Mouse (Mus musculus) left cerebral cortex, adult 2 months (tissue): ENCODE measurements at regions not wholly inside any gene's neighbourhood (a gene's known extent, or its start where the extent isn't known, plus 50 kb on each side); places are given as distances from the start of the nearest gene placed in this dataset.

Experiments
- DNase-seq, 2 experiments: peaks; one replicate each; pipeline ENCODE4 v3.0.0; 2021 to 2022; ENCODE audit warnings: low spot score in 2 of 2, mixed read lengths in 1 of 2; ENCODE audit errors: extremely low spot score in 1 of 2
- H3K27ac ChIP-seq: fragments of 200-600 bp; 2 replicates; pipeline ENCODE4 v1.8.1; 2022
- H3K4me3 ChIP-seq: fragments of 200-600 bp; 2 replicates; pipeline ENCODE4 v1.8.1; 2022
- CTCF ChIP-seq: fragments of 200-600 bp; IDR thresholded peaks from 2 replicates; pipeline ENCODE4 v1.8.1; 2022; ENCODE audit warnings: antibody characterized with exemption, mild to moderate bottlenecking, moderate library complexity
- intact Hi-C: fragments of 180-260 bp; cut with DNase I; formaldehyde crosslinking; loops from one replicate; pipeline ENCODE4 v1.15.1; 2025

DNA sequence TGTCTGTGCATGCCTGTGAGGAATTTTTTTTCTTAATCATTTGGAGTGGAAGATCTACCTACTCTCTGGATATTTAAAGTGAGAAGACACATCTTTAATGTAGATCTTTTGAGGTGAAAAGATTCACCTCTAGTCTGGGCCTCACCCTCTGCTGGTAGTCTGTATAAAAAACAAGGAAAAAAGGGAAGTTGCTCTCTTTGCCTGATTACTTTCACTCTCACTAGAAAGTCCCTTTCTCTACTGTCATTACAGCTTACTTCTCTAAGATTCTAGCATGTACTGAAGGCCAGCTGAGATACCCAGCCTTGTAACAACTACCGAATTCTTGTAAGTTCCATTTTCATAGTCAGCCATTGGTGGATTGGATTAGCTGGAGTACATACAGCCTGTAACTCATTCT lies 3791.9 kb downstream of the 9330182O14Rik start:
- no peak for DNase-seq
- no peak for TF ChIP-seq CTCF
- Histone ChIP-seq H3K27ac (no peak overlapping the region), H3K4me3 (no peak overlapping the region)
- intact Hi-C loops: no loop called here

DNA sequence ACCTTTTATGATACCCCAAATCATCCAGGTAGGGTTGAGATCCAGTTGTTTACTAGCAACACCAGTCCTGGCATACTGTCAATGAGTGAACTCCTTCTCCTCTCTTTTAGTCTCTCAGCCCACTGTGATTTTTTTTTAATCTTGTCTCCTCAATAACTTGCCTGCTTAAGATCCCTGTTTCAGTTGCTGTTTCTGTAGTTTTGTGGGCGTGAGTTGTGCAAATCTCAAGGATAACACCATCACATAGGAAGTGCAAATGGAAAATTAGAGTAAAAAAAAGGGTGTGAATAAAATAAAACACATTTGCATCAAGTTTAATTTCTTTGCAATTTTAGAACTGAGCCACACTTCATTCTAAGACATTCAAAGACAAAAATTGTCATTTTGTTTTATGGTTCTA lies 3799.4 kb downstream of the 9330182O14Rik start:
- intact Hi-C loops: no loop called here

DNA sequence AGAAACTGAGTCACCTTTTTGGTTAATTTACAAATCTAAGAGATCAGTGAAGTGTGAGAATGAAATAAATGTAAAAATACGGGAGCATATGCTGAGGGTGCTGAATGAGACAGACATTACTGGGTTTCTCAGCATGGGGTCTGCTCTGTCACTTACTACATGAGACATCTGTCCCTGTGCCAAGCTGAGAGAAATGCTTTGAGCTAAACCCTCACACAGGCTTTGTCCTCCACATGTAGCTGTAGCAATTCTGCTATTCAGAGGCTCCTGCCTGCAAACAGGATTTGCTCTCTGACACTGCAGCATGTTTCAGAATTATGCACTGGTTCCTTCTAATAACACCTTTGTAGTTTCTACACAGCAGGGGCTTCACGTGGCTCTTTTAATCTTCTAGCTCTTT lies 3806.3 kb downstream of the 9330182O14Rik start:
- DNase-seq: no peak
- Histone ChIP-seq H3K4me3 (no peak overlapping the region), H3K27ac (no peak overlapping the region)
- intact Hi-C loops: no loop called here
- TF ChIP-seq CTCF: no peak

More for the DNA sequence above, 3799.4 kb downstream of the 9330182O14Rik start:
- no peak for DNase-seq
- Histone ChIP-seq H3K27ac (no peak overlapping the region), H3K4me3 (no peak overlapping the region)
- TF ChIP-seq CTCF: no peak

DNA sequence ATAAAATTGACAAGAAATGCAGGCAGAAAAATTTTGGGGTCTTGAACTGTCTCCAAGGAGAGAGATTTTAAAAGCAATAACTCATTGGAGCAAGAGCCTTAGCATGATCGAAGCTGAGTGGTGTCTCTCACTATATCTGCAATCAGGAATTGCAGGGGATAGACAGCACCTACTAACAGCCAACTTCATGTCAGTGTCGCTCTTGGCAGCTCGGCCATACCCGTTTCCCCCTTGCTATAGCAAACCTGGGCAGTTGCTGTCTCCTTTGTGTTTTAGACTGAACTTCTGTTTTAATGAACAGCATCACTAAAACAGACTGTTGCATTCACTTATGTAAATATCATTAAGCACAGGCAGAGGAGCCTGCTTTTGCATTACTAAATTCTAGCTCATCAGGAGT lies 3806.7 kb downstream of the 9330182O14Rik start:
- no peak for DNase-seq
- no peak for TF ChIP-seq CTCF
- intact Hi-C loops: no loop called here

DNA sequence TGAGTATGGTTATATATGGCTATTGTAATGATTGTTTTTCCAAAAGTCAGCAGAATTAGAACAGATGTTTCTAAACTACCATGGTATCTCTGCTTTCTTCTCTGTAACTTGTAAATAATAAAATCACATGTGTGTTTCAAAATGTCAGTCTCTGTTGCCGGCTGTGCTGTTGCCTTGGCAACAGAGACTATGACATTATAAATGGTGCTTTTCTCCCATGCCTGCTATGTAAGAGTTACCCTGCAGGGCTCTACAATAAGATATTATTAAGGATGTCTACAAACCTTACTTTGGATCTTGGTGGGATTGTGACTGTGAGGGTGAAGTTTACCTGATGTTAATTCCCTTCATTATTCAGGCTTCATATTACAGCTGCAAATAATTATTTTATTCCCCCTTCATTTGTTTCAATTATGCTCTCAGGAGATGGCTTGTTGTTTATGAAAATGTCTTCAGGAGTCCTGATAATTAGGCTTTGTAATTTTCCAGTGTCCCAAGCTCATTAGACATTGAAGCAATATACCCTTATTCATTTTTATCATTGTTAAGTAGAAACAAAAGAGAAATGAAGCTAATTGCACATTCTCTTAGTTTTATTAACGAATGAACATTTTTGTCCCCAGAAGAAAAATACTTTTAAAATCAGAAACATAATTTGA lies 3808.0 kb downstream of the 9330182O14Rik start:
- no peak; the same call in 1 of the 2 replicates for TF ChIP-seq CTCF
- no peak overlapping the region for H3K27ac ChIP-seq
- intact Hi-C loops: no loop called here
- no peak overlapping the region for H3K4me3 ChIP-seq
- DNase-seq: no peak

More for the DNA sequence above, 3806.7 kb downstream of the 9330182O14Rik start:
- Histone ChIP-seq H3K4me3 (no peak overlapping the region), H3K27ac (no peak overlapping the region)

DNA sequence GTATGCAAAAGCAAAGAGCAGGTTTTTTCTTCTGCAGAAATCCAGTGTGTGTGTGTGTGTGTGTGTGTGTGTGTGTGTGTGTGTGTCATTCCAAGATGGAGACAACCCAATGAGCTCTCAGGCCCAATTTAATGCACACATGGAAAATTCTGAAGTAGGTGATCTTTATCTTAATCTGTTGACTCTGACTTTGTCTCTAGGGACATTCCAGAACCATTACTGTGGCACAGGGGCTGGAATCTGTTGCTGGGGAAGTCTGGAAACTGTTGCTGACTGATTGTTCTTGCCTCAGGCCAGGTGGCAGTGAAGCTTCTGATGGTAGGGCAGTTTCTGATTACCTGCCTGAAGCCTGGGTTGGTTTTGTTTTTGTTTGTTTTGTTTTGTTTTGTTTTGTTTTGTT lies 3850.8 kb downstream of the 9330182O14Rik start:
- intact Hi-C loops: loop anchor here (10.0 kb wide), 1 partner anchor 210 kb away; no protein-coding TSS in a partner anchor
- Histone ChIP-seq H3K27ac (no peak overlapping the region), H3K4me3 (no peak overlapping the region)
- DNase-seq: no peak
- no peak for TF ChIP-seq CTCF

DNA sequence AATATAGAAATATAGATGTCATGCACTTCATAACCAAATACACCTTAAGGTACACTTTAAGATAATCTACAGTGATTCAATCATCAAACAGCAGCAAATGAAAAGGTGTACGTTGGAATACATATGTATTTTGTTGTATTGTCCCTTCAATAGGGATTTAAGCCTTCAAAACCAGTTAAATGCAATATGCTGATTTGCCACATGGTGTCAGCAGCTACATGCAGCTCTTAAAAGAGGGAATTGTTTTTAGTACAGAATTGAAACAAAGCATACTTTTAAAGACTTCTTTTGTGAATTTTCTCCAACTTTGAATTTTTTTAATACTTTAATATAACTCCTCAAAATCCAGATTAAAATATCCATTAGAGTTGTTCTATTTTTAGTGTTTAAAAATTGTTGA lies 3857.1 kb downstream of the 9330182O14Rik start:
- intact Hi-C loops: loop anchor here (1.0 kb wide), 1 partner anchor 419 kb away; no protein-coding TSS in a partner anchor
- H3K4me3 ChIP-seq: no peak overlapping the region
- peak; percentile 79 for TF ChIP-seq CTCF
- no peak overlapping the region for H3K27ac ChIP-seq
- peak in 1 of 2 experiments; percentile 22 for DNase-seq

DNA sequence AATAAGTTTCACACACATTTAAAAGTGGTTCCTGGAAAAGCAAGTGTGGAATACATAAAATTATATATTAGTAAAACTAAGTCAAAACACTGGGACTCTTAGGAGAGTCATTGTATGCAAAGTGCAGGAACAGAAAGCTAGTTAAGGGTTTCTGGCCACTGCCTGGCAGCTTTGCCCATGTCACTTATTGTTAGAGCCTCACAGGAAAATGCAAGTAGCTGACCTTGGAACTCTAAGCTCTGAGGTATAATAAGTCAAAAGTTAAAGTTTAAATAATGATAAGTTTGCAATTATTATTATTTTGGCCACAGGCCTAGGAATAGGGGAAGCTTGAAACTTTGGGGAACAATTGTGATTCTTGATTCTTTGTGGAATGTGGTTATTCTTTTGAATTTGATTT lies 3858.8 kb downstream of the 9330182O14Rik start:
- DNase-seq: no peak
- no peak overlapping the region for H3K4me3 ChIP-seq
- H3K27ac ChIP-seq: no peak overlapping the region
- intact Hi-C loops: no loop called here
- TF ChIP-seq CTCF: no peak

DNA sequence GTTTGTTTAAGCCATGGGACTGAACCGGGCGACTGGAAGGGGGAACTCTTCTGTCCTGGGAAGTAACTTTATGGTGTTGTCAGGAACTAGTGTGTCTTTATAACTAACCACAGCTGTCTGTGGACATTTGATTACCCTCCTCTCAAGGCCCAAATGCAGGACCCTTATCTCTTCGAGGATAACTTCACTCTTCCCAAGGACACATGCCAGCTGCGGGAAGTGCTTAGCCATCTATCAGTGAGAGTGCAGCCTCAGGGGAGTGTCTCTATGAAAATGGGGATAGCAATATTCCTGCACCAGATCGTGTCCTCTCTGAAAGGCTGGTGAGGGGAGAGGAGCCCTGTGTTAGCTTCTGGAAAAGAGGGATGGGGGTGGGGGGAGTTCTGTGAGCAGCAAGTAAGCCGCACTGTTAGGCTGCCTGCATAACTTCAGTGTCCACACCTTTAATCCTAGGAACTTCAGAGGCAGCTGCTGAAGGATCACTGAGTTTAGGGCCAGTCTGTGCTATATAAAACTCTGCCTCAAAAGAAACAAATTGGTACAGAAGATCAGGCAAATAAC lies 3892.4 kb downstream of the 9330182O14Rik start:
- no peak for DNase-seq
- no peak for TF ChIP-seq CTCF
- no peak overlapping the region for H3K4me3 ChIP-seq
- intact Hi-C loops: no loop called here
- H3K27ac ChIP-seq: no peak overlapping the region

DNA sequence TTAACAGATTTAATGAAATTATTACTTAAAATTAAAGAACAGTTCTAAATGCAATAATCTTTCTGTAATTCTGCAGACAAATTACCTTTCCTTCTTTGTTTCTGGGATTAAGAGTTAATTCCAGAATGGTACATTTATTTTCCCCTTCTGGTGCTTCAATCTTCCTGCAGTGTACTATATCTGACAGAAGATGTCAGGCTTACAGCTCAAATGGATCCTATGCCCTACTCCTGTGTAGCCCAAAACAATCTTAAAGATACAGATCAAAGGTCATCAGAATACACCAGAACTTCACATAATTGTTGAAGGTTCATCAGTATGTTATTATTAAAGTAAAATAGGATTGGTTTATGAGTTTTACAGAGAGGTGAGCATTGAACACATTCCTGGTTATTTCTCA lies 3901.7 kb downstream of the 9330182O14Rik start:
- DNase-seq: no peak
- peak; percentile 65 for TF ChIP-seq CTCF
- H3K4me3 ChIP-seq: no peak overlapping the region
- intact Hi-C loops: loop anchor here (1.0 kb wide), 1 partner anchor 374 kb away; no protein-coding TSS in a partner anchor
- H3K27ac ChIP-seq: no peak overlapping the region

DNA sequence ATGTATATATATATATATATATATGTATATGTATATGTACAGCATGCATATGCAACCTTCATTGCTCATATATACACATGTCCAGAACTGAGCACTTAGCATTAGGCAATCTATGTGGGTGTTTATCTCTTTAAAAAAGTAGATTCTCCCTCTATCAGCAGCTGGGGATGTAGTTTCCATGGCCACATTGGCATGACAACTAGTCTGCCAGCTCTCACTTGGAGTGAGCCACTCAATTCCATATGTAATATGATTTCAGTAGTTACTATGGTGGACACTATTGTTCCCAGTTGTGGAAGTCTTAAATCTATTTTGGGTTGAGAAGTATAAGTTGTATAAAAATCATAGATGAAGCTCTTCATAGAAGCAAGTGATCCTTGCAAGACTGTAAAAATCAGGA lies 3903.7 kb downstream of the 9330182O14Rik start:
- Histone ChIP-seq H3K4me3 (no peak overlapping the region), H3K27ac (no peak overlapping the region)
- intact Hi-C loops: no loop called here
- DNase-seq: no peak
- no peak for TF ChIP-seq CTCF

DNA sequence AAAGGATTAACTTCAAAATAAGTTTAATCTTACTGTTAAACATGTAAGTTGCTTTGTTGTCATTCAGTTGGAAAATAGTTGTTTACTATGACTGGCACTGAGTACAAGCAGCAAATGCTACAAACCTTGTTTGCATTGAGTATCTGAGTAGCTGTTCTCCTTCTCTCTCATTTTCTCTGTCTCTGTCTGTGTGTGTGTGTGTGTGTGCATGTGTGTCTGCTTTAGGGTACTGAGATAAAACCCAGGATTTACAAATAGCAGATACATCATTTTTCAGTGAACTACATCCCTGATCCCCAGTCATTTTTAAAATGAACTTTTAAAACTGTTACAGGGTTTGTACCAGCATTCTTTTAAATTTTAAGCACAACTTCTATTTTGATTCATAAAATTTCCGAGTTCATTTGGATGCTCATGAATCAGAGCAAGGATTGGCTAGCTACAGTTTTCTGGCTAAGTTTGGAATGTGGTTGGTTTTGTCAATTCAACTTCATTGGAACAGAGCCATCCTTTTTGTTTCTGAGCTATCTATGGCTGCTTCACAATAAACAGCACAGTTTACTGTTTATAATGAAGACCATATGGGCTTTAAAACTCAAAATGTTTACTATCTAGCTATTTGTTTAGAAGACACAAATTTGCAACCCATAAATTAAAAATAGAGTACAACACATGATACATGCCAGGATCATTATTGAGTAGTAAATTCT lies 3916.6 kb downstream of the 9330182O14Rik start:
- TF ChIP-seq CTCF: no peak
- intact Hi-C loops: no loop called here
- H3K4me3 ChIP-seq: no peak overlapping the region

More for the DNA sequence above, 3916.6 kb downstream of the 9330182O14Rik start:
- no peak for DNase-seq
- H3K27ac ChIP-seq: no peak overlapping the region
